Mouse (Mus musculus) lung, adult 2 months (tissue): ENCODE measurements at regions not wholly inside any gene's neighbourhood (a gene's known extent, or its start where the extent isn't known, plus 50 kb on each side); places are given as distances from the start of the nearest gene placed in this dataset.

Experiments used
- CTCF ChIP-seq: fragments of 200-500 bp; IDR thresholded peaks from 2 replicates; pipeline ENCODE4 v1.5.1; 2011; ENCODE audit warnings: mild to moderate bottlenecking, low read length, control low read depth; ENCODE audit not compliant: insufficient read depth
- POLR2A ChIP-seq: fragments of 200-500 bp; IDR thresholded peaks from 2 replicates; pipeline ENCODE4 v1.6.1; 2011; ENCODE audit warnings: low read depth, mild to moderate bottlenecking, control low read depth, low read length, borderline replicate concordance; ENCODE audit errors: extremely low read depth

GRCm38 (mm10) chr6:12247975-12248374, 340.4 kb downstream of the Phf14 start:
- TF ChIP-seq CTCF (no peak), POLR2A (no peak)
